Mouse (Mus musculus): ENCODE measurements at regions not wholly inside any gene's neighbourhood (a gene's known extent, or its start where the extent isn't known, plus 50 kb on each side); places are given as distances from the start of the nearest gene placed in this dataset.

DNA sequence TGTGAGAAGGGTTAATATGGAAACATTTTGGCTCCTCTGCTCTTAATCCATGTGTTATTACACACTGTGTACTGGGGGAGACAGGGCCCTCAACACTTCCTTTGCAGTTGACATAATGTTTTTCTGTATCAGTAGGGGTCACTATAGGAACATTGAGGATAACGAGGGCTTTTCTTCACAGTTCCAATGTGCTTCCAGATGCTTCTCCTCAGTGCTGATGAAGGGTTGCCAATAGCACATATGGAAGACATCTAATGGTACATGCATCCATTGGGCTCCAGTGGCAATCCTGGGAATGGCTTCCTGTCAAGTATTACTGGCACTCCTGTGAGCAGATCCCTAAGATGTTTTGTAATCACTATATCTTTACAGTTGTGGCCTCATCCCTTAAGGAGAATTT is 62.1 kb downstream of the Naa11 start:
- 0 out of 2 replicates have a peak, but pooled peaks have one; percentile 12 for TF ChIP-seq CTCF (IDR thresholded peaks at IDR 0.05; ENCODE audit: extremely low read depth, insufficient read depth, low read length)
- no peak for TF ChIP-seq POLR2A (IDR thresholded peaks at IDR 0.05; ENCODE audit: extremely low read depth, insufficient read depth, low read length)
- Histone ChIP-seq H3K4me3 (ENCODE audit: insufficient read depth, low read length) (no peak overlapping the region), H3K4me1 (ENCODE audit: control insufficient read depth, insufficient read depth, low read length) (no peaks in the 10 kb centered on the region)

DNA sequence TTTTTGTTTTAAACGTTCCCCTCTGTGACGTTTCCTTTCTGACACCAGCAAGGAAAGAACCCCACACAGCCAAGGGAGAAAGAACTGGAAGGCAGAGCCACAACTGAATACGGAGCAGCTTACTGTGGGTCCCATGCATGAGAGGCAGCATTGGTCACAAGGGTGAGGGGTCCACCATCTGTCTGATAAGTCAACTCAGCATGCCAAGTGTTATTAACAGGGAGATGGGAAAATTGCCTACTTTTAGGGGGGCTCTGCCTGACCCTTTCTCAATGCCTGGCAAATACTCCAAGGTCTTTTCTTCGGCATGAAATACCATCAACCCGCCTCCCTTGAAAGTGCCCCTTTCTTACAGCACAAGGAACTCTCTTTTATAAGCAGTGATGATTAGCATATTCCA is 66.3 kb downstream of the Naa11 start:
- no peak for TF ChIP-seq CTCF (IDR thresholded peaks at IDR 0.05; ENCODE audit: extremely low read depth, insufficient read depth, low read length)
- no peak for TF ChIP-seq POLR2A (IDR thresholded peaks at IDR 0.05; ENCODE audit: extremely low read depth, insufficient read depth, low read length)
- no peaks in the 10 kb centered on the region for H3K4me1 ChIP-seq (ENCODE audit: control insufficient read depth, insufficient read depth, low read length)
- H3K27ac ChIP-seq (ENCODE audit: insufficient read depth, low read length), result no peak overlapping the region
- H3K4me3 ChIP-seq (ENCODE audit: insufficient read depth, low read length), result no peak overlapping the region

More for the DNA sequence above, 62.1 kb downstream of the Naa11 start:
- no peak overlapping the region for H3K27ac ChIP-seq (ENCODE audit: insufficient read depth, low read length)

DNA sequence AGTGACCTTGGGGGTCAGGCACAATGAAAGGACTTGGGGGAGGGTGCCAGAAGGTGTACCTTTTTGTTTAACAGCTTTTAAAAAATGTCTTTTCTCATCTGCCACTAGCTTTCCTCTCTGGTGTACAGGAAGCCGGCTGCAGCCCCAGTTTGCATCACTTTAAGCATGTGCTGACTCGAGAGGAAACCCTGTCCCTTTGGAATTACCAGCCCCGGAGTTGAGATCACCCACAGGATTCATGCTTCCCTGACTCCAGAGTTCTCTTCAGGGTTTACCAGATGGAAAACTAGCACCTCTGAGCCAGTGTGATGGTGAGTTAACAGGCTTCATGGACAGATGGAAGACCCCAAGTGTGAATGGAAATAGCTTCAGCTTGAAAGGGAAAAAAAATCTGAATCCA is 68.3 kb downstream of the Naa11 start:
- Histone ChIP-seq H3K4me3 (ENCODE audit: insufficient read depth, low read length) (no peak overlapping the region), H3K27ac (ENCODE audit: insufficient read depth, low read length) (no peak overlapping the region), H3K4me1 (ENCODE audit: control insufficient read depth, insufficient read depth, low read length) (no peaks in the 10 kb centered on the region)
- no peak for TF ChIP-seq CTCF (IDR thresholded peaks at IDR 0.05; ENCODE audit: extremely low read depth, insufficient read depth, low read length)
- no peak for TF ChIP-seq POLR2A (IDR thresholded peaks at IDR 0.05; ENCODE audit: extremely low read depth, insufficient read depth, low read length)

DNA sequence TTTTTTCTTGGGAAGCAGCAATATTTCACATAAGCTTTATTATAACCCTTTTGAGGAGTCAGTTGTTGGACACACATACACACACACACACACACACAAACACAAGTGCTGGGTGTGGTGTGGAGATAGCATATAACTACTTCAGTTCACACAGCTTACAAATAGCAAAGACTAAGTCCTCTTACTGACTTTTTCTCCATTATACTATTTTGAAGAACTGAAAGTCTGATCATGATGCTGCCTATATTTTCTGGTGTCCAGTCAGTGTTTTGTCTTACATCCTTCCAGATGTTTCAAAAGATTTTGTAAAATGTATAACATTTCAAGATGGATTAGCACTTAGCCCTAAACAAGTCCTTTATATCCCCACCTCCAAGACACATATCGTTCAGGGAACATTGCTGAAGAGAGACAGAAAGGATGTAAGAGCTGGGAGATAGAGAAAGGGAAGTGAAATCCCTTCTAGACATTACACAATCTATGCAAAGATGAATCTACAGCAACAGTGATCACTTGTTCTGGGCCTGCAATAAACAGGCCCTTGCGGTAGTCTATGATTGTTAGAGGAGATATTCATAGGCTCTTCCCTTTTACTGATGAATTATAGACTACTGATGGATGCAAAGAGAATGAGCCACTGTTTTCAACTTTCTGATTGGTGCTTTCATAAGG is 72.2 kb downstream of the Naa11 start:
- no peak overlapping the region for H3K4me3 ChIP-seq (ENCODE audit: insufficient read depth, low read length)
- no peaks in the 10 kb centered on the region for H3K4me1 ChIP-seq (ENCODE audit: control insufficient read depth, insufficient read depth, low read length)
- no peak overlapping the region for H3K27ac ChIP-seq (ENCODE audit: insufficient read depth, low read length)
- TF ChIP-seq CTCF (IDR thresholded peaks at IDR 0.05; ENCODE audit: extremely low read depth, insufficient read depth, low read length) (no peak), POLR2A (IDR thresholded peaks at IDR 0.05; ENCODE audit: extremely low read depth, insufficient read depth, low read length) (no peak)

DNA sequence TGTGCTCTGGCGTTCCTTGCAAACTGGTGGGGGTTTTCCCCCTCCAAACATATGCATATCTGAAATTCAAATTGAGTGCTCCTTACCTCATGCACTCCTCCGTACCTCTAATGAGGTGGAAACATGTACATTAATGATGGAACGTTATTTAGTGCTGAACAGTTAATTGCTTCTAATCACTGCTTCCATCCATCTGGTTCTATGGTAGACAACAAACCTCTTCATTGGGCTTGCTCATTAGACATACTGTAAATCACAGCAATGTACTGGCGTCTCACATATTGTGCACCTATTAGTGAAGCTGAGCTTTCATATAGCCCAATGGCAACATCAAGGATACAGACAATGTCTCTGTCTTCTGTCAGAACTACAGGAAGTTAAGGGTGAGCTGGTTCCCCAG is 85.3 kb downstream of the Naa11 start:
- TF ChIP-seq CTCF (IDR thresholded peaks at IDR 0.05; ENCODE audit: extremely low read depth, insufficient read depth, low read length) (no peak), POLR2A (IDR thresholded peaks at IDR 0.05; ENCODE audit: extremely low read depth, insufficient read depth, low read length) (no peak)

DNA sequence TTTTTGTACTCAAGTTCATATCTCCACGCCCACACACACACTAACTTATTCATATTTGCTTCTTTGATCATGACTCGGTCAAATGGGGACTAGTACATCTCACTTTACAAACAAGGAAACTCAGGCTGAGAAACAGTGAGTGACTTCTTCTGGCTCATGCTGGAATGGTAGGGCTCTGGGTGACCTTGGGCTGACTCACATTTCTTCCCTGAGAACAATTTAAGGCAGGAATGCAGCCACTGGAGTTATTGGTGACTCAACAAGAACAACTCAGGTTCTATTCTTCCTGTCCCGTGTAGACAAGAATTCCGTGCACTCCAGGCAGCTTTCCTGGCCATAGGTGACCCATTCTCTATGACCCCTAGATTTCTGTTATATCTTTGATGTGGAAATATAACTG is 87.3 kb downstream of the Naa11 start:
- no peak overlapping the region for H3K4me3 ChIP-seq (ENCODE audit: insufficient read depth, low read length)
- TF ChIP-seq CTCF (IDR thresholded peaks at IDR 0.05; ENCODE audit: extremely low read depth, insufficient read depth, low read length) (no peak), POLR2A (IDR thresholded peaks at IDR 0.05; ENCODE audit: extremely low read depth, insufficient read depth, low read length) (no peak)
- no peaks in the 10 kb centered on the region; the same call in 1 of the 2 replicates for H3K4me1 ChIP-seq (ENCODE audit: control insufficient read depth, insufficient read depth, low read length)
- no peak overlapping the region for H3K27ac ChIP-seq (ENCODE audit: insufficient read depth, low read length)

More for the DNA sequence above, 85.3 kb downstream of the Naa11 start:
- Histone ChIP-seq H3K4me3 (ENCODE audit: insufficient read depth, low read length) (no peak overlapping the region), H3K27ac (ENCODE audit: insufficient read depth, low read length) (no peak overlapping the region), H3K4me1 (ENCODE audit: control insufficient read depth, insufficient read depth, low read length) (no peaks in the 10 kb centered on the region; the same call in 1 of the 2 replicates)

DNA sequence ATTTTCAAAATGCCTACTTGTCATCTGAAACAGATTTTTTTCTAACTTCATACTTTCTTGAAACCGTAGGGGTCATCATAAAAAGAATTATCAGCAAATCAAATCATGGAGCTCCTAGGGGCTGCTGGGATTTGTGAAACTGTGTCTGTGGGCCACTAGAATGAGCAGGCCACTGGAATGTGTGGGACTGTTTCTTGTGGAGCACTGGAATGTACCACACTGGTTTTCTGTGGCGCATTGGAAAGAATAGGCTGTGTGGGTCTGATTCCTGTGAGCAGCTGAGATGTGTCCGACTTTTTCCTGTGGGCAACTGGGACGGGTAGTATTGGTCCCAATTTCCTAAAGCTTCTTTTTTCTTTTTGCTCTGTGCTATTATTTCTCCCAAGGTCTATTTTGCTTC is 90.6 kb downstream of the Naa11 start:
- H3K27ac ChIP-seq (ENCODE audit: insufficient read depth, low read length), result no peak overlapping the region
- H3K4me1 ChIP-seq (ENCODE audit: control insufficient read depth, insufficient read depth, low read length), result no peaks in the 10 kb centered on the region; the same call in 1 of the 2 replicates
- TF ChIP-seq POLR2A (IDR thresholded peaks at IDR 0.05; ENCODE audit: extremely low read depth, insufficient read depth, low read length) (no peak), CTCF (IDR thresholded peaks at IDR 0.05; ENCODE audit: extremely low read depth, insufficient read depth, low read length) (no peak)
- no peak overlapping the region for H3K4me3 ChIP-seq (ENCODE audit: insufficient read depth, low read length)

DNA sequence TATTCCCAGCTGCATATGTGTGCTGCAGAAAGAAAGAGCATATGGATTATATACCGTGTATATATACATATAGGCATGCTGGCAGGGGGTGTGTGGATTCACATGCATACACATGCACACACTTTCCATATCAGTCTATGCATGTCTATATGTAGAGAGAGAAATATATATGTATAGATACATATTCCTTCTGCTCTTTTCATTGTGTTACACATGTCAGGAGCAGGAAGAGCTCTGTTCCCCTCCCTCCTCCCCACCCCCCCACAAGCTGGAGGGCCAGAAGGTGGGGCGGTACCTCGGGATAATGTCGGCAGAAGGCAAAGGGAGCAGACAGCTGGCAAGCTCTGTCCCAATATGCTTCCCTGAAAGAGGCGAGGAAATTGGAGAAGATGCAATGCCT is 91.3 kb downstream of the Naa11 start:
- no peaks in the 10 kb centered on the region; the same call in 1 of the 2 replicates for H3K4me1 ChIP-seq (ENCODE audit: control insufficient read depth, insufficient read depth, low read length)
- no peak overlapping the region for H3K27ac ChIP-seq (ENCODE audit: insufficient read depth, low read length)
- H3K4me3 ChIP-seq (ENCODE audit: insufficient read depth, low read length), result no peak overlapping the region
- TF ChIP-seq CTCF (IDR thresholded peaks at IDR 0.05; ENCODE audit: extremely low read depth, insufficient read depth, low read length), result no peak
- no peak for TF ChIP-seq POLR2A (IDR thresholded peaks at IDR 0.05; ENCODE audit: extremely low read depth, insufficient read depth, low read length)

DNA sequence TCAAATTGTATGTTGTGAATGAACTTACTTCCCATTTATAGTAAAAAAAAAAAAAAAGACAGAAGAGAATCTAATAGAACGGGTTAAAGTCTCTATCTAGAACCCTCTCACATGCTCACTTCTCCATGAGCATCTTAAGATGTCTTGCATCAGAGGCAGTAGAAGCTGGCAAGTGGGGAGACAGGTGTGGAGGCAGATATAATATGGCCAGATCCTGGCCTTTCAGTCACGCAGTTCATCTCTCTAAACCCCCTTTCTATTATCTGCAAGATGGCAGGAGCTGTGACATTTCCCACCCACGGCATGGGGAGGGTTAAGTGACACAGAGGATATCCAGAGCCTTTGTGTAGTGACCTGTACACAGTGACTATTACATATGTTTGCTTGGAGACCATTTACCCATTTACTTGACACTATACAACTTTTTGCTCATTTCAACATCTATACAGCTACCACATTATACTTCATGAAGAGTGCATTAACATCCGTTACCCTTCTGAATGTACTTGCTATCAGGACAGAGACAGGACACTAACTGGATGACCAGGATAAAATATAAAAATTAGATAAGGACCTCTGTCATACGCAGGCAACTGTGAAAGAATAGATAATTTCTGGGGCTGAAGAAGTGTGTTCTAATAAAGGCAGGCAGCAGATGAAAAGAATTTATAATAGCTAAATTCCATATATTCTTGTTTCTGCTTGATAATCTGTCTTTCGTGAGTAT is 91.9 kb downstream of the Naa11 start:
- no peak overlapping the region for H3K27ac ChIP-seq (ENCODE audit: insufficient read depth, low read length)
- no peak overlapping the region for H3K4me3 ChIP-seq (ENCODE audit: insufficient read depth, low read length)
- TF ChIP-seq CTCF (IDR thresholded peaks at IDR 0.05; ENCODE audit: extremely low read depth, insufficient read depth, low read length) (no peak), POLR2A (IDR thresholded peaks at IDR 0.05; ENCODE audit: extremely low read depth, insufficient read depth, low read length) (no peak)
- no peaks in the 10 kb centered on the region; the same call in 1 of the 2 replicates for H3K4me1 ChIP-seq (ENCODE audit: control insufficient read depth, insufficient read depth, low read length)

DNA sequence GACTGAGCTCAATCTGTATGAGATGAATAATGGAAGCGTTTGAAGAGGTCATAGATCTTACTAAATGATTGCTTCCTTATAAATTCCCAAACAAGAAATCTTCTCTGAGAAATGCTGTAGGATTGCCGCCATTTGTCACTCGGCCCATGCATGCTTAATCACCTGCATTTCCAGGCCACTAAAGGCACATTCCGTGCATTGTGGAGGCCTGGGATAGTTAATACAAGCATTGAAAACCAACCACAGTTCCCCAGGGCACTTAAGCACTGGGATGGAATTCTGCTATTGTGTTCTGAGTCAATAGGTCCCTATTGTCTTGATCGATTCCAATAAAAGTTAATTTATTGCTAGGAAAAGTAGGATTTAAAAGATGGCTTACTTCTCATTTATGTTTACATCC is 92.5 kb downstream of the Naa11 start:
- H3K4me3 ChIP-seq (ENCODE audit: insufficient read depth, low read length), result no peak overlapping the region
- no peak overlapping the region for H3K27ac ChIP-seq (ENCODE audit: insufficient read depth, low read length)
- TF ChIP-seq POLR2A (IDR thresholded peaks at IDR 0.05; ENCODE audit: extremely low read depth, insufficient read depth, low read length) (no peak), CTCF (IDR thresholded peaks at IDR 0.05; ENCODE audit: extremely low read depth, insufficient read depth, low read length) (no peak)

More for the DNA sequence above, 92.5 kb downstream of the Naa11 start:
- no peaks in the 10 kb centered on the region; the same call in 1 of the 2 replicates for H3K4me1 ChIP-seq (ENCODE audit: control insufficient read depth, insufficient read depth, low read length)

All from cortical plate, adult 2 months (tissue).